Mouse (Mus musculus): ENCODE data around the gene Ube2r2.

DNA sequence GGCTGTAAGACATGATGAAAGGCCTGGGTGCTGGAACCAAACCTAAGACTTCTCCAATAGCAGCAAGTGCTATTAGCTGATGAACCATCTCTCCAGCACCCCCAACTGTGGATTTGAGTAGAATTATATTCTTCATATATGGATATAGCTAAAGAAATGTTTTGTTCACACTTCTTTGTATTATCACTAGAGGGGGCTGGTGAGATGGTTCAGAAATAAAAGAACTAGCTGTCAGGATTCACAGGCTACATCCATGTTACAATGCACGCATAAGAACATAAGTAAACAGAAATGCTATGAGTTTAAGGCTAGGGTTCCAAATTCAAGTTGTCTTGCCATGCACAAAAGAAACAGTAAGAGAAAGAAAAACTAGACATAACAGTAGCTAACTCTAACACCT, 89.9 kb downstream of the Ube2r2 start:
- TF ChIP-seq CTCF (IDR thresholded peaks at IDR 0.05; ENCODE audit: low read depth, low read length), result no peak
- TF ChIP-seq POLR2AphosphoS5 (IDR thresholded peaks at IDR 0.05; ENCODE audit: insufficient replicate concordance, low read depth, low read length), result no peak

All from G1E (cell line).